Mouse (Mus musculus) heart, embryonic 15.5 days (tissue): ENCODE measurements around the gene Tgfbr1. TPM values are rescaled to one million over a fixed set of nuclear protein-coding genes. Genes with fewer than 3 reads are reported as not detected.

Experiments used
- ATAC-seq: fragments of 200-750 bp; cut with Nextera tagmentation; replicated peaks from 2 replicates; pipeline ENCODE4 v1.8.0; 2017; ENCODE audit warnings: low read depth, moderate TSS enrichment; ENCODE audit not compliant: insufficient number of reproducible peaks, insufficient read depth, low FRiP score
- H3K27ac ChIP-seq: fragments of 300-500 bp; sonication (generic); 2 replicates; pipeline ENCODE4 v1.5.1; 2015; ENCODE audit warnings: mild to moderate bottlenecking, inconsistent platforms
- H3K27me3 ChIP-seq: fragments of 300-500 bp; sonication (generic); 2 replicates; pipeline ENCODE4 v1.6.1; 2015; ENCODE audit warnings: inconsistent platforms
- H3K36me3 ChIP-seq: fragments of 300-500 bp; sonication (generic); 2 replicates; pipeline ENCODE4 v1.6.1; 2015; ENCODE audit warnings: mild to moderate bottlenecking, inconsistent platforms
- H3K4me1 ChIP-seq: fragments of 300-500 bp; sonication (generic); replicated peaks from 2 replicates; pipeline ENCODE4 v1.6.1; 2015; ENCODE audit warnings: inconsistent platforms
- H3K4me2 ChIP-seq: fragments of 300-500 bp; sonication (generic); 2 replicates; pipeline ENCODE4 v1.6.1; 2015; ENCODE audit warnings: inconsistent platforms, mild to moderate bottlenecking, moderate library complexity
- H3K4me3 ChIP-seq: fragments of 300-500 bp; sonication (generic); 2 replicates; pipeline ENCODE4 v1.5.1; 2015; ENCODE audit warnings: mild to moderate bottlenecking, inconsistent platforms
- H3K9ac ChIP-seq: fragments of 300-500 bp; sonication (generic); 2 replicates; pipeline ENCODE4 v1.6.1; 2015; ENCODE audit warnings: mild to moderate bottlenecking, inconsistent platforms
- H3K9me3 ChIP-seq: fragments of 300-500 bp; sonication (generic); replicated peaks from 2 replicates; pipeline ENCODE4 v1.6.1; 2016; ENCODE audit warnings: inconsistent platforms
- WGBS: fragments of 180-500 bp; shearing (Covaris S2); methylation state at CpG from one replicate; pipeline ENCODE4 v1.1.7; 2015; ENCODE audit warnings: mixed read lengths; 5-methylcytosine and 5-hydroxymethylcytosine counted together
- polyA plus RNA-seq: library from polyadenylated mRNA; unstranded; fragments of >200 nt; fragmentation: Nextera tagmentation; extraction: Ambion mirVana; gene quantifications from 2 replicates; pipeline ENCODE4 v1.2.1, GENCODE M21; 2015

Tgfbr1 gene
- polyA plus RNA-seq, 1 experiment from 2014 or later: 18.9 TPM

DNA sequence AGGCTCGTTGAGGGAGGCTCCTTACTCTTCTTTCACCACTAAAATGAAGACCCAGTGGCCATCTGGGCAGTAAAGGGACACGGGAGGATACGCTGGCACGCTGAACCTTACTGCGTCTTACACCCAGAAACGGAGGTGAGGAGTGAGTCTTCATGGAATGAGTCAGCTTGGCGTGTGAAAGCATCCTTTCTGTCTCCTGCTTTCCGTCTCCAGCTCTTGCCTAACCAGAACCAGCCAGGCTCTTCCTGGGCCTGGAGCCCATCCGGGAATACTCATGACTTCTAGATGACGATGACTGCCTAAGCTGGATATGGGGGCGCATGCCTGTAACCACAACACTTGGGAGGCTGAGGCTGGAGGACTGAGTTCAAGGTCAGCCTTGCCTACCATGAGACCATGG, 87.9 kb downstream of the Tgfbr1 start:
- 89% methylated on average over 11 of the region's 11 CpGs for WGBS
- Histone ChIP-seq H3K9me3 (no peaks in the 10 kb centered on the region), H3K4me1 (peaks cover 6% of the 10 kb centered on the region; the same call in 1 of the 2 replicates), H3K9ac (no peak overlapping the region), H3K27ac (no peak overlapping the region), H3K36me3 (no peaks in the 10 kb centered on the region), H3K4me3 (no peak overlapping the region), H3K4me2 (no peak overlapping the region), H3K27me3 (no peaks in the 10 kb centered on the region)
- ATAC-seq: no peak

DNA sequence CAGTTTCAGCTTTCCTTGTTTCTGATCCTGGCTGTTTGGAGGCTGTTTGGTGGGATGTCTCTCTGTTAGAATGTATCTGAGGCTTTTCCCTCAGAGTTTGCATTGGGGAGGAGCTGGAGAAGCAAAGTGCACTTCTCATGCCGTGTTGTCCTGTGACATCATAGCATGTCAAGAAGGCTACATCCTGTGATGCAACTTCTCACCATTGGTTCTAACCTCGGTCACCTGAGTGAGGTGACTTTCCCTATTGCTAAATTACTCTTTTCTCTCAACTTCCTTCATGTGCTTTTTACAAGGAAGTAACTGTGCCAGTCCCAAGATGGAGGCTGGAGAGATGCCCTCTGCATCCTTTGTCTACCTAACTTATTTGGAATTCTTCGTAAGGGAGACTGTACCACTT, 95.5 kb downstream of the Tgfbr1 start:
- Histone ChIP-seq H3K27me3 (0 out of 2 replicates have a peak, but pooled peaks cover 3% of the 10 kb centered on the region), H3K4me1 (no peaks in the 10 kb centered on the region), H3K36me3 (no peaks in the 10 kb centered on the region), H3K4me3 (no peak overlapping the region), H3K27ac (no peak overlapping the region), H3K9ac (no peak overlapping the region), H3K9me3 (no peaks in the 10 kb centered on the region), H3K4me2 (no peak overlapping the region)
- no peak for ATAC-seq
- WGBS: 82% methylated on average over 3 of the region's 3 CpGs

DNA sequence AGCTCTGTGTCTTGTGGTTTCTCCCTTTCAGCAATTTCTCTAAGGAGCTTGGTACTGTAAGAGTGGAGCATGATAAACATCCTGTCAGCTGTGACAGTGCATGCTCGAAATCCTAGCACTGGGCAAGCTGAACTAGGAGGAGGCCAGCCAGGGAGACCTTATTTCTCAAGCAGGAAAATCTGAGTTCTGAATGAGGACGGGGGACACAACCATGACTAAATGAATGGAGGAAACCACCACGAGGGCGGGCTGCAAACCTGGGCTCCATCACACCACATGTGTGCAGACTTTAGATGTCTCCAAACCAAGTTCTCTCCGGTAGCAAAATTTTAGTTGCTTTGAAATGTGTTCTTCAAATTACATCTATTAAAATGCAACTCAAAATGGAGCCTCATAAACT, 96.1 kb downstream of the Tgfbr1 start:
- ATAC-seq: no peak
- Histone ChIP-seq H3K27ac (no peak overlapping the region), H3K36me3 (no peaks in the 10 kb centered on the region), H3K27me3 (0 out of 2 replicates have a peak, but pooled peaks cover 3% of the 10 kb centered on the region), H3K4me2 (no peak overlapping the region), H3K9me3 (no peaks in the 10 kb centered on the region), H3K9ac (no peak overlapping the region), H3K4me3 (no peak overlapping the region), H3K4me1 (no peaks in the 10 kb centered on the region)
- WGBS: 48% methylated on average over 5 of the region's 5 CpGs

DNA sequence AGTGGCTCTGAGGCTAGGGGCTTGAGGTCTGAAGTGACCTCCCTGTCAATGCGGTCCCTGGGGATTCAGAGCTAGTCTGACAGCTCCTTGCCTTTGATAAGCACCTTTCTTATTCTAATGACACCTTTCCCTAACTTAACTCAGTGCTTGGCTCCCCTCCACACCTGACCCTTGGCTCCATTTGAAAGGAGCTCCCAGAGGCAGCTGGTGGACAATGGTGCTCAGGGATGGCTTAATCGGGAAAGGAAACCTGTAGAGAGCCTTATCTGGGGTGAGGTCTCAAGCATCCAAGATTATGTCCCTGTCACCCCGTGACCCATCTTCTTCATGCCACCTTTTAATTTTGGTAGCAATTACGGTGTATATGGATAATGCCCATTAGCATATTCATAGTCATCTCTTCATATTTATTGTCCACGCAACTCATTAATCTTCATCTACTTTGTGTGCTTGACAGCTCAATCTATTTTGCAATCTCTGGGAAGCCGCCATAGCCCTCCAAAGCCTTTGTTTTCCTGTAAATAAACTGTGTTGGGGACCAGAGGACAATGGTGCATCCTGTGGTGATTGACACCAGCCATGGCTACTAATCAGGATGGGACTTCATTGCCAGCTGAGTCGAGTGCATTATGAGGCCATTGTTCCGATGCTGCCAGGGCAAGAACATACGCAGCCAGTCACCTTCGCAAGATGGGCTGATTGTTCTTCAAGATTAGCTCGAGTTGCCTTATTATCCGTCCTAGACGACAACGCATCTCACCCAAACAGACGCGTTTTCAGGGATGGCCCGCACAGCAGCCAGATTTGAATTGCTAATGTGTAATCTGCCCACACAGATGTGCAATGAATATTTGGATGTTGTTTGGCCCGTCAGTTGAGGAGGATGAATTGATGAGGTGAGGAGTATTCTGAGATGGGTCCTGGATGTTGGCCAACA, 96.8 kb downstream of the Tgfbr1 start:
- 35% methylated on average over 18 of the region's 18 CpGs for WGBS
- Histone ChIP-seq H3K4me3 (no peak overlapping the region), H3K36me3 (no peaks in the 10 kb centered on the region), H3K27ac (no peak overlapping the region), H3K4me2 (no peak overlapping the region), H3K9ac (no peak overlapping the region), H3K4me1 (no peaks in the 10 kb centered on the region), H3K27me3 (0 out of 2 replicates have a peak, but pooled peaks cover 3% of the 10 kb centered on the region), H3K9me3 (no peaks in the 10 kb centered on the region)
- no peak for ATAC-seq

Other genes with a start within 250 kb of the Tgfbr1 start
- gene Col15a1, start 145.1 kb upstream of the Tgfbr1 start, polyA plus RNA-seq: 12.9 and 15.0 TPM in 2 replicates
- gene Alg2, start 121.1 kb downstream of the Tgfbr1 start, polyA plus RNA-seq: 22.2 and 31.3 TPM in 2 replicates
- 142 and 171 TPM in 2 replicates for gene Sec61b, start 121.4 kb downstream of the Tgfbr1 start, polyA plus RNA-seq